Mouse (Mus musculus): ENCODE measurements around the gene Mrps18b.

Gene Mrps18b

DNA sequence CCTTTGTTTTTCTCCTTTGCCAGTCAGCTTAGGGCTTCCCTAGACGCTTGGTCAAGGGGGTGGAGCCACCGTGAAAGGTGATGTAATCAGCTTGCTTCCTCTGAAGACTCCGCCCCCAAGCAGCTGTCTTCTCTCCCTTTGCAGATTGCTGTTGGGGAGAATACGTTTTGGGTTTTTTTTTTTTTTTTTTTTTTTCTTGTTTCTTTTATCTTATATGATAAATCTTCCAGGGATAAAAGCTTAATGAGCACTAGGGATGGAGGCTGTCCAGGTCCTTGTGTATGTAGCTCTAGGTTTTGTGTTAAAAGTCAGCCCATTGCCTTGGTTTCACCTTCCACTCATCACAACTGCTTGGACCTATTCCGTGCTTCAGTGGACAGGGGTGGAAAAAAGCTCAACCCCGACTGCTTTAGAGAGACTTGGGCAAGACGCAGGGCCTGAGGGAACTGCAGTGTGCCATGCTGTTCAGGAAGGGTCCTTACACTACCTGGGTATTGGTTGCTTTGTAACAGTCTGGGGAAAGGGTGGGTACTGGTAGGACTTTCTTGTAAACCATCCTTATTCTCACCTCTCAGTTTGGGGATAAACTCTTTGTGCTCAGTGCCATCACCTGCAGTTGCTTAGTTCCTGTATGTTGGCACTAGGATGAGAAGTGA is 3.0 kb upstream of the Mrps18b start:
- in situ Hi-C loops (cut with MboI, MseI): no loop called here

DNA sequence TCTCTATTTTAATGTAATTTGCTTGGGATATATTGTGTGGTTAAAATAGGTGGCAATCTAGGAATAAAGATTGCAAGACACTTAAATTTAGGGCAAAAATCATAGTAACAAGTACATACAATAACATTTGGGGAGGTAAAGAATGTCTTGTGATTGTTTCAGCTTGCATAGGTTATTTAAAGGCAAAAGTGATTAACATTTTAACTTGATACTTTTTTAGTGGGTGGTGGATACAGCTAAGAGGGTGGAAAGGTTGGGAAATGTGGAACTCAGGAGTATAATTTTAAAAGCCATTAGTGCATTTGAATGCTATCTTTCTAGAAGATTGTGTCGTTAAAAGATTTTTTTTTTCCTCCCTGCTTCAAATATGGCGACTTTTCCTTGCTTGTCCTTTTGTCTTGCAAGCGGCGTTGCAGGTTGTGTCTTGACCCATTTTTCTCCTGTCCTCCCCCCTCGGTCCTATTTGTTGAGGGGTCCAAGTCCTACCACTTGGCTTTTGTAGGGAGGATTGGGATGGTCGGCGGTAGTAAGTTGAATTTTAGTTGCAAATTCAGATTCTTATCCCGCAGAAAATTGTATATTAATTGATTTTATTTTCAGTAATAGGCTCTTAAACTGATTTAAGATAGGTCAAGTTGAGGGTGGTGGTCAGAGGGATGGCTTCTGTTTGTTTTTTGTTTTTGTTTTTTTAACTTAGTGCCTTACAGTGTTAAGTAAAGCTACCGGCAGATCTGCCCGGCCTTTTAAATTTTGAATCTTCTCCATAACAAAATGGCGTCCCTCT is 2.3 kb upstream of the Mrps18b start:
- in situ Hi-C loops (cut with MboI, MseI): no loop called here

DNA sequence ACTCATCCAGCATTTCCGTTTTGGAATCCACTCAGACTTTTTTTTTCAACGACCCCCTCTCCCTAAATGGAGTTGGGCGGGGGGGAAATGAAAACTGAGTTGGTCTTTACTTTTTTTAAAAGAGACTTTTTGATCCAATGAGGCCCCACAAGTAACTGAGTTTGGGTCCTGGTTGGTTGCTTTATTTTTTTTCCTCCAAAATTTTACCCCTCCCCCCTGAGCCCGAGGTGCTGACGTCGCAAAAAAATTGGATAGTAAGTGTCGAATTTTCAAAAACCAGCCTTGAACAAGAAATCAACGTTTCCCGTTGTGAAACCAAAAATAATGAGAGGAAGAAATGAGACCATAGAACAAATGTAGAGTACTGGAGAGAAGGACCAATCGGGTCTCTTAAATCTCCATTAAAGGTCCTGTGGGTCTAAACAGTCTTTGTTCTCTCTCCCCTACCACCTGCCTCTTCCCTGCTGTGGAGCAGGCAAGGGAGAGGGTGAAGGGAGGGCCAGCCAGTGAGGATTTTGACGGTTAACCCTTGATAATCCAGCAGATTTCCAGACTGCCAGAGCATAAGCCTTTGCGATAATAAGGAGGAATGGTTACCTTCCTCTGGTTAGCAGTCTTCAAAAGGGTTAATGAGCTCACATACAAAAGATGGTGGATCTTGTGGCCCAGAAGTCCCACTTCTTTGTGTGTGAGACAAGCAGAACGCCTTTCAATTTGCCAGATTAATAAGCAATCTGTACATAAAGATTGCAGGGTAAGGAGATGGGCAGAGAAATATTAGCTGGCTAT is 1.5 kb upstream of the Mrps18b start:
- in situ Hi-C loops (cut with MboI, MseI): no loop called here

DNA sequence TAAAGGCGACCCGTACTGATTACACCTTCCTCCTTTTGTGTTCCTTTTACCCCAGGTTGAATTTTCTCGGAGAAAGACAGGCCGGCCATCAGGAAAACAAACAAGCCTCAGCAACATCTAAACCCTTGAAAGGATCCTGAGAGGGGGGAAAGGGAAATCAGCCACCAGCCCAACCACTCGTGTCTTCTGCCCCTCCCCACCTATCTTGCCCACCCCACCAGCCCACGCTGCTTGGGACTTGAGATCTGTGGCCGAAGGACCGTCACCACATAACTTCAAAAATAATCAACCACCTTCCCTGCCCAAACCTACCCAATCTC is 914 bp upstream of the Mrps18b start:
- in situ Hi-C loops (cut with MboI, MseI): no loop called here

DNA sequence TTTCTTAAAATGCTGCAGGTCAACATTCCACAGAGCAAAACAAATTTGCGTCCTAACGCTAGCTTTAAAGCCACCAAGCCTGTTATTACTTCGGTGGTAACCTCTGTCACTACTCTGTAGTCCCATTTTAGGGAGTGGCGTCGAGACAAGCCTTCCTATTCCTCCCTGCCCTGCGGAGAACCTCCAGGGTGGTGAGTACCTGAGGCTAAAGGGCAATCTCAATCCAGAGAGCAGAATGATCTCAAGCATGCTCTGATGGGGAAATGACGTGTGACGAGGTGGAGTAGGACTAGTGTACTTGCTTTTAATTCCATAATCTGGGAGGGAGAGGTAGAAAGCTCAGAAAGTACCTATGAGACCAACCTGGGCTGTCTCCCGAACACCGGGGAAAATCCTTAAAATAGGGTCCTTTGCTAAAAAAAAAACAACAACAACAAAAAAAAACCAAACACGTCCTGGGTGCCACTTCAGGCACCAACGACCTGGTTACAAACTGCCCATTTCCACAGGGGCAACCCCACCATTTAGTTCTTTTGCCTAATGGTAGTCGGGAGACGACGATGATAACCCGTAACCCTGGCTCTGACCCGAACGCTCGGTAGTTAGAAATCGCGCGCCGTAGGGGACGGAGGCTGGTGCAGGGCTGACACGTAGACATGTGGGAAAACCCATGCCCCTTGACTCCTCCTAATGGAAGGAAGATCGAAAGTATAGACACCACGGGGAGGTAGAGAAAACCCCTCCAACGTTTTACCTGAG is 472 bp downstream of the Mrps18b start:
- in situ Hi-C loops (cut with MboI, MseI): no loop called here

DNA sequence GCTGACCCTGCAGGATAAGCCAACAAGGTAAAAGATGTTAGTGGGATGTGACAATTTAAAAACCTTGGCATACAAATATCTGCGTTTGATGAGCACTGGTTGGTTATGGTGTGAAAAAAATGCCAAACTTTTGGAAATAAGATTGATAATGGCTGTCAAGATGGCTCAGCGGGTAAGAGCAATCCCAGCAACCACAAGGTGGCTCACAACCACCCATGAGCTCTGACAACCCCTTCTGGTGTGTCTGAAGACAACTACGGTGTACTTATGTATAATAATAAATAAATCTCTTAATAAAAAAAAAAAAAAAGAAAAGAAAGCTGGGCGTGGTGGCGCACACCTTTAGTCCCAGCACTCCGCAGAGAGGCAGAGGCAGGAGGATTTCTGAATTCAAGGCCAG is 1.2 kb downstream of the Mrps18b start:
- in situ Hi-C loops (cut with MboI, MseI): no loop called here

DNA sequence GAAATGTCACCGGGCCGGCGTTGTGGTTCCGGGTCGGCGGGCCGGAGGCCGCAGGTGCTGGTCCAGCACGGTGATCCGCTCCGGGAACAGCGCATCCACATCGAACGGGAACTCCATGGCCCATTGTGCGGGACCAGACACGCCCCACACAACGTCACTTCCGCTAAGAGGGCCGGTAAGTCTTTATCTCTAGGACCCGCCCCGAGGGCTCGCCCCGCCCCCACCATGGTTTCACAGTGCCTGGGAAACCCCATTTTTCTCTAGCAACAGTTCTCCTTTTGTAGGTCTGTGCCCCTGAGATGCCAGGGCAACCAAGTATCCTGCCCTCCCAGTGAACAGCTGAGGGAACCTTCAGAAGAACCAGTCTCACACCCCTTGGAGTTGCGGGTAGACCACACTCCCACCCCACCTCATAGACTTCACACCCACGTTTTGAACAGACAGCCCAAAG is 6.2 kb downstream of the Mrps18b start, which contains the start of gene Atat1:
TSS of gene Atat1 (minus strand) at position 157 of the 451 bp plus-strand sequence.
- in situ Hi-C loops (cut with MboI, MseI): loop anchor here (5.0 kb wide), 2 partner anchors 43 to 73 kb away; partner anchors contain the start of genes Ppp1r18 and Tubb5

DNA sequence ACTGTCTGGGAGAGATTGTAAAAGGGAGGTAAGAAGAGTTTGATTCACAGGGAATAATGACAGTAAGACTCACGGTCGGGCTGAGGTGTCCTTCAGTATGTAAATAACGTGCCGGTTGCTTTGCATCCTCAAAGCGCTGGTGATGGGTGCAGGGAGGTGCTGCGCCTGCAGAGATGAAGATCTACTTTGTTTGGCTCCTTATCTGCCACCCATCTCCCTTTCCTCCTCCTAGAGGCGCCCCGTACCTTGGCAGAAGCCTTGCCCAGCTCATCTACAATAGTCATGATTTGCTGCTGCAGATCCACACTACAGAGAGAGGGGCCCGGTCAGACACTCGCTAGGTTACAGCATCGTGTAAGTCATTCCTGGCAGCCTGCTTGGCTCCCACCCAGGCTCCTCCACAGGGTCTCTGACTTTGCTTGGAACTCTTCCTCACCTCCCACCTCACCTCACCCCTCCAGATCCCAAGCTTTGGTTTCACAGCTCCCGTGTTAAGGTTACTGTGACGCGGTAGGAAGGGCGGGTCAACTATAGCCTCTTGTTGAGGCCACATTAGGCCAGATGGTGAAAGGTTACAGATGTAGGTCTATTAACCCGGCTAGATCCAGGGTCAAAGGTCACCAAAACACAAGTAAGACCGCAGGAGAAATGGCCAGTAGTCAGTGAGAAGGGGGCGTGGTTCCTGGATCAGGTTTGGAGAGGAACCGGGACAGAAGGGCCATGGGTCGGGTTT is 6.8 kb downstream of the Mrps18b start:
- in situ Hi-C loops (cut with MboI, MseI): loop anchor here (5.0 kb wide), 2 partner anchors 42 to 72 kb away; partner anchors contain the start of genes Ppp1r18 and Tubb5

DNA sequence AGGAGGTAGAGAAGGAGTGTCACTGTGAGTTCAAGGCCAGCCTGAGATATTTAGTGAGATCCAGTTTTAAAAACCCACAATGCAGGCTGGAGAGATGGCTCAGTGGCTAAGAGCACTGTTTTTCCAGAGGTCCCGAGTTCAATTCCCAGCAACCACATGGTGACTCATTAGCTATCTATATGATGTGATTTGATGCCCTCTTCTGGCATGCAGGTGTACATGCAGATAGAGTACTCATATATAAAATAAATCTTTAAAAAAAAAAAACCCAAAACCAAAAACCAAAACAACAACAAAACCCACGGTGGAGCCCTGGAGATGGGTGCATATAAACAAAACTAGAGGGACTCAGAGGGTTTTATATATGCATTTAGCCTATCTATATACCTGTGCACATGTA is 8.6 kb downstream of the Mrps18b start:
- in situ Hi-C loops (cut with MboI, MseI): loop anchor here (5.0 kb wide), 2 partner anchors 40 to 70 kb away; partner anchors contain the start of genes Ppp1r18 and Tubb5

DNA sequence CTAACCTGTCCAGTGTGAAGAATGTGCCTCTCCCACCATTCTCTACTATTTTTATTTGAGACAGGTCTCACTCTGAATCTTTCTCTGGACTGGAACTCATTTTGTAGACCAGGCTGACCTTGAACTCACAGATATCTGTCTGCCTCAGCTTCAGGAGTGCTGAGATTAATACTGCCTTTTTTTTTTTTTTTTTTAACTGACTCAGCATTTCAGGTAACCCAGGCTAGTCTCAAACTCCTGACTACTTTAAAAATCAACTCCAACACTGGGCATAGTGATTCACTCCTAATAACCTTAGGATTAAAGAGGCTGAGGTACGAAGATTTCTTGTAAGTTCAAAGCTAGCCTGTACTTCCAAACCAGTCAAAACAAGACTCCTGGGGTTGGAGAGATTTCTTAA is 10.6 kb downstream of the Mrps18b start:
- in situ Hi-C loops (cut with MboI, MseI): loop anchor here (5.0 kb wide), 2 partner anchors 38 to 68 kb away; partner anchors contain the start of genes Ppp1r18 and Tubb5

DNA sequence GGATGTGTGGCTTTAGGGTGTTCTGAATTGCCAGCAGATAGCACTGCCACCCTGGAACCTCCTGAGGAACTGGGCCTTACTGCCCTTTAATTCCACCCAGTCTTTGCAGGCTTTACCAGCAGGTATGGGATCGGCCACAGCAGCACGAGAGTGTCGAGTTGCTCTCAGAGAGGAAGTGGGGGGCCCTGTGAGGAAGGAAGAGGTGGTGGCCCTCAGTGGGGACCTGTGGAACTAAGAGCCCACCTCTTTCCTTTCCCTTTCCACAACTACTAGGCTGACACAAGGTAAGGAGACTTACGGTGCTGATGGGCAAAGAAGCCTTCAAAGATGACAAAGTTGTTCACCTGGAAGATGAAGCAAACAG is 12.2 kb downstream of the Mrps18b start:
- in situ Hi-C loops (cut with MboI, MseI): no loop called here

DNA sequence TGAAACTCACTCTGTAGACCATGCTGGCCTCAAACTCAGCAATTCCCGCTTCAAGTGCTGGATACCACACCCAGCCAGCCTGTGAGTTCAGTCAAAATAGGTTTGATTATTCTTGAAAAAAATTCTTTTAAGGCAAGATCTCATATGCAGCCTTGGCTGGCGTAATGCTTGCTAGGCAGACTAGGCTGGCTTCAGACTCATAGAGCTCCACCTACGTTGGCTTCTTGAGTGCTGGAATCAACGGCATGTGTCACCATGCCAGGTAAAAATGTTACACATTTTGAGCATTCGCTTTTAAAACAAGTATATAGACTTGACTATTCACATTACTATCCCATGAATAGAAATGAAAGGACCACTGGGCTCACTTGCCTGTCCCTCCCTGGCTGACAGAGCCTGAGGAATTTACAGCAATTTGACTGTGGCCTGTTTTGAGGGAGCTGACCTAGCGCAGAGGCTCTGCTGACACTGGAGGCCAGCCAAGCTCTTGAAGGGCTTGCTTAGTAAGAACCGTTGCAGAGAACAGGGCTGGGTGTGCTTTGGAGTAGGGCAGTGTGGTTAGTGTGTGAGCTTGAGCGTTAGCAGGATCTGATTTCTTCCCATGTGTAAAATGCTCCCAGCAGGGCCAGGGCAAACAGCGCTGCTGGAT is 12.7 kb downstream of the Mrps18b start:
- in situ Hi-C loops (cut with MboI, MseI): no loop called here

DNA sequence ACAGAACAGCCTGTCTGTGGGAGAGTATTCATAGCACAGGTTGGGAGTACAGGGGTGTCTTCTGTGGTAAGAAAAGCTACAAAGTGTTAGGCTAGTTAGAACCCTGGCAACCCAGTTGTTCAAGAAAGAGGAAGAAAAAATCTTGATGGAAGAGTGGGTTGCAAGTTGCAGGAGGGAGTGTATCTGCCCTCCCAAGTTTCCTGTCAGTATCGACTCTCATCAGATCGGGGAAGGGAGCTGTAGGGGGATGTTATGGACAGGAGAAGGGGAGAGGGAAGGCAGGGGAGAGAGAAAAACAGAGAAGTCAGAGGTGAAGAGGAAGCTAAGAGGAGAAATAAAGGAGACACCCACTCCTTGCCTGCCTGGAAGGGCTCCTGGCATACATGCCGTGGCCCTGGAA is 15.6 kb downstream of the Mrps18b start:
- in situ Hi-C loops (cut with MboI, MseI): no loop called here

DNA sequence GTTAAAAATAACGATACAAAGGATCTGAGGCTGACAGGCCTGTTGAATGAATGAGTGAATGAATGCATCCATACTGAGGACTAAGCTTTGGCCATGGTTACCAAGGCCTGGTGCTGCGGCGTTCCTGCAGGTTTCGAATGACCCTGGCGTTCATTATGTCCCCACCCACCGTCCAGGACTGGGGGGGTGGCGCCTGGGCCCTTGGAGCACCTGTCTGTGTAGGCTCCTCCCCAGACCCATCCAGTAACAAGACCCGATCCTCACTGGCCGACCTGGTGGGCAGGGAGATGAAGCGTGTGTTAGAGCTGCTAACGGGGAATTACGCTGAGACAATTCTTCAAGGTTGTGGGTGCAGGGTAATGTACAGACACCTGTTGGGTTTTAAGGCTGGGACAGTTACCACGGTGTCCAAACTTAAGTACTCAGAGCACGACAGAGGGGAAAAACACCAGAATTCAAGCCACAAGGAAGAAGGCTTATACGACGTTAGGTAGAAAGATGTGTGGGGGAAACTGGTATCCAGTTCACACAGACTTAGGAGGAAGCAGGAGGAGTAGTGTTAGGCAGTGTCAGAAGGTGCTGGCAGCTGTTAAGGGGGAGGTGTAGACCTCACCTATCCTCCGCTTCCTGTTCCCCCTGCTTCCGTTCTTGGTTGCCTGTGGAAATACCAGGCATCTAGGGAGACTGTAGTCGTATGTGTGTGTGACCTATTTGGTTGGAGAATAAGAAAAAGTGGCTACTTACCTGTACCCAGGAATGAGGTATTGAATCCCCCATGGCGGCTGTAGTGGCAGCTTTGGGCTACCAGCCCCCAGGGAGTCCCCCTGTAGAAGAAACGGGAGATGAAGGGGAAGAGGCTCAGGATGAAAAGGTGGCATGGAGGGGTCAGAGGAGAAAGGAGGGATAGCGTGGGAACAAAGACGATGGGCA is 18.3 kb downstream of the Mrps18b start:
- in situ Hi-C loops (cut with MboI, MseI): no loop called here

DNA sequence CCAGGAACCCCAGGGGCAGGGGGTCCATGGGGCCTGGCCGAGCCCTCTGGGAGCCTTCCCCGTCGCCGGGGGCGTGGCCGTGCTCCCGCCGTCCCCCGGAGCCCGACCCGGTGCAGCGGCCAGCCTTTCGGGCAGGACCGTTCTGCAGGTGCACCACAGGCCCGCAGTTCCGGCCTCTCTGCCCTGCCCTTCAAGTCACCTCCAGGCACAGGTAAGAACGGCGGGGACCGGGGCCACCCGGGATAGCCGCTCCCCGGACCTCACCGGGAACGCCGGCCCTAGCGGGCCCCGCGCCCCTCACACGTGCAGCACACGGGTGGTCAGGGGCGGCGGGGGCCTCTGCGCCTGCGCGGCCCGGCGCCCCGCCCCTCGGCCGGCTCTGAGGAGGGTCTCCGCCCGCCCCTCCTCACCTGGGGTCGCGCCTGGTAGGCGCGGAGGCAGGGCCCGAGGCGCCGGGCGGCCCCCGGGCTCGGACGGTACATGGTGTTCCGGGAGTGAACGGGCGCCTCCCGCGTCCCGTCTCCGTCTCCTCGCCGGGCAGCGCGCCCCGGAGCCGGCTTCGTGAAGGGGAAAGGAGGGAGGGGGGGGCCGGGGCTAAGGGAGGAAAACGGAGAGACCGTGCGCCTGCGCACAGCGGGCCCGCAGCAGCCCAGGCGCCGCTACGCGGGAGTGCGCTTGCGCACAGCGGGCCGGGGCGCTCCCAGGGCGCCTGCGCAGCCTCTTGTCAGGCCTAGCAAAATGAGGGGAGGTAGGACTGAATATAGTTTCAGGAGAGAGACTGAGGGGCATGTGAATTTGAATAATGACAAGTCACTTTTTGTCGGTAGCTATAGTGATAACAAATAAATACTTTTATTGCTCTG is 19.2 kb downstream of the Mrps18b start, which contains the start of gene 2310061I04Rik:
TSS of gene 2310061I04Rik (minus strand) at position 651 of the 863 bp plus-strand sequence.
- in situ Hi-C loops (cut with MboI, MseI): no loop called here

DNA sequence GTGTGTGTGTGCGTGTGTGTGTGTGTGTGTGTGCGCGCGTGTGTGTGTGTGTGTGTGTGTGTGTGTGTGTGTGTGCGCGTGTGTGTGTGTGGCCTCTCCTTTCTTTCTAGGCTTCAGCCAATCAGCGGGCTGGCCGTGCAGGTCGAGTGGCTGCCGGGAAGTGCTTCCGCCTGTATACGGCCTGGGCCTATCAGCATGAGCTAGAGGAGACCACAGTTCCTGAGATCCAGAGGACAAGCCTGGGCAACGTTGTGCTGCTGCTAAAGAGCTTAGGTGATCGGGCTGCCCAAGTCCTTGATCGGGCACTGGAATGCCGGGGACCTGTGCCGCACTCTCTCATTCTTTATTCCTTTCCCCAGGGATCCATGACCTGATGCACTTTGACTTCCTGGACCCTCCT is 28.5 kb downstream of the Mrps18b start:
- in situ Hi-C loops (cut with MboI, MseI): no loop called here

DNA sequence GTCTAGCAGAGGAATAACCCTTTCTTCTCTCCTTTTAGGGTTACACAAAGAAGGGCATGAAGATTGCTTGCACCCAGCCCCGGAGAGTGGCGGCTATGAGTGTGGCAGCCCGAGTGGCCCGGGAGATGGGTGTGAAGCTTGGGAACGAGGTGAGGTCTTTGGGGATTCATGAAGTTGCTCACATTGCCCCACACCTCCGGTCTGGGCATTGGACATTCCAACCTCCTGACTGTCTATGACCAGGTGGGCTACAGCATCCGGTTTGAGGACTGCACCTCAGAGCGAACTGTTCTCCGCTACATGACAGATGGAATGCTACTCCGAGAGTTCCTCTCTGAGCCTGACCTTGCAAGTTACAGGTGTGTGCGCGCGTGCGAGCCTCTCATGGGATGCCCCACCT is 32.4 kb downstream of the Mrps18b start:
- in situ Hi-C loops (cut with MboI, MseI): no loop called here

DNA sequence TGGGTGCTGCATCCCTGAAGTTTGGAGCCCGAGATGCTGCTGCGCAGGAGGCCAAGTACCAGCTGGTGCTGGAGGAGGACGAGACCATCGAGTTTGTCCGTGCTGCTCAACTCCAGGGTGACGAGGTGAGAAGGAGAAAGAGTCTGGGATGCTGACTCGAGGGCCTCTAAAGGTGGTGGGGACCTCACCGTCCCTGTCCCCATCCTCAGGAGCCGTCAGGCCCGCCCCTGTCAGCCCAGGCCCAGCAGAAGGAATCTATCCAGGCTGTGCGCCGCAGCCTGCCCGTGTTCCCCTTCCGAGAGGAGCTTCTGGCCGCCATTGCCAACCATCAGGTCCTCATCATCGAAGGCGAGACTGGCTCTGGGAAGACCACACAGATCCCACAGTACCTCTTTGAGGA is 33.3 kb downstream of the Mrps18b start:
- in situ Hi-C loops (cut with MboI, MseI): no loop called here

Data from regulatory T cell (primary cell).